Mouse (Mus musculus) adrenal gland, postnatal 25 days (tissue): ENCODE data around the gene Ankrd44. TPM values are rescaled to one million over a fixed set of nuclear protein-coding genes. Genes with fewer than 3 reads are reported as not detected.
"Not testable (repeated sequence)": the region's sequence is repeated elsewhere in the genome, so short reads cannot be mapped to it uniquely, and the experiment has no call there.

Experiments used
- DNase-seq: peaks from one replicate; pipeline ENCODE4 v3.0.0; 2021; ENCODE audit warnings: mixed read lengths
- long read RNA-seq: library from polyadenylated mRNA; stranded (forward); transcript quantifications from one replicate; pipeline ENCODE4 v2.0.0, GENCODE M21; 2021
- total RNA-seq: library from RNA; stranded (reverse); gene quantifications from 2 replicates; pipeline ENCODE4 v1.2.3, GENCODE M21; 2021

The Ankrd44 gene
- total RNA-seq, result 13.1 and 20.4 TPM in 2 replicates
- long read RNA-seq, full-length matches to known transcripts, result 1 of 1 reads
- long read RNA-seq, partial matches to known transcripts, result 0 of 1 reads
- long read RNA-seq, other reads (novel, unspliced or antisense), result 0 of 1 reads

GRCm38 (mm10) chr1:54925971-54926771, at the start of gene Ankrd44:
Gene Ankrd44 (minus strand): TSS chr1:54926387.
- DNase-seq, result peak; percentile 87

- no peak for DNase-seq
Observed at GRCm38 (mm10) chr1:54971687-54972404, 45.7 kb upstream of the Ankrd44 start.

- DNase-seq, result no peak
Observed at GRCm38 (mm10) chr1:54966858-54967257, 40.7 kb upstream of the Ankrd44 start.

- DNase-seq, result no peak
Observed at GRCm38 (mm10) chr1:54965159-54965995, 39.2 kb upstream of the Ankrd44 start.

- DNase-seq, result no peak
Observed at GRCm38 (mm10) chr1:54961724-54962123, 35.5 kb upstream of the Ankrd44 start.

- no peak for DNase-seq
Observed at GRCm38 (mm10) chr1:54960613-54961165, 34.5 kb upstream of the Ankrd44 start.

GRCm38 (mm10) chr1:54958525-54958924, 32.3 kb upstream of the Ankrd44 start:
- DNase-seq, result no peak

GRCm38 (mm10) chr1:54956995-54957394, 30.8 kb upstream of the Ankrd44 start:
- not testable (repeated sequence) for DNase-seq

GRCm38 (mm10) chr1:54954856-54955255, 28.7 kb upstream of the Ankrd44 start:
- no peak for DNase-seq

GRCm38 (mm10) chr1:54944648-54945047, 18.5 kb upstream of the Ankrd44 start:
- no peak for DNase-seq

GRCm38 (mm10) chr1:54935466-54935865, 9.3 kb upstream of the Ankrd44 start:
- DNase-seq, result no peak

- no peak for DNase-seq
Observed at GRCm38 (mm10) chr1:54934911-54935310, 8.7 kb upstream of the Ankrd44 start.

- no peak for DNase-seq
Observed at GRCm38 (mm10) chr1:54933646-54934045, 7.5 kb upstream of the Ankrd44 start.

GRCm38 (mm10) chr1:54932456-54933115, 6.4 kb upstream of the Ankrd44 start:
- no peak for DNase-seq

- no peak for DNase-seq
Observed at GRCm38 (mm10) chr1:54931231-54931630, 5.0 kb upstream of the Ankrd44 start.

- no peak for DNase-seq
Observed at GRCm38 (mm10) chr1:54930670-54931200, 4.5 kb upstream of the Ankrd44 start.

- peak; percentile 32 for DNase-seq
Observed at GRCm38 (mm10) chr1:54925451-54925934, 694 bp downstream of the Ankrd44 start.

- no peak for DNase-seq
Observed at GRCm38 (mm10) chr1:54924760-54925159, 1.4 kb downstream of the Ankrd44 start.

- no peak for DNase-seq
Observed at GRCm38 (mm10) chr1:54924309-54924685, 1.9 kb downstream of the Ankrd44 start.

GRCm38 (mm10) chr1:54923366-54924308, 2.5 kb downstream of the Ankrd44 start:
- DNase-seq, result no peak
